Mouse (Mus musculus) heart, embryonic 15.5 days (tissue): ENCODE data around the gene Tanc2. TPM values are rescaled to one million over a fixed set of nuclear protein-coding genes. Genes with fewer than 3 reads are reported as not detected.

Experiments used
- ATAC-seq: fragments of 200-750 bp; cut with Nextera tagmentation; replicated peaks from 2 replicates; pipeline ENCODE4 v1.8.0; 2017; ENCODE audit warnings: low read depth, moderate TSS enrichment; ENCODE audit not compliant: insufficient number of reproducible peaks, insufficient read depth, low FRiP score
- H3K27ac ChIP-seq: fragments of 300-500 bp; sonication (generic); 2 replicates; pipeline ENCODE4 v1.5.1; 2015; ENCODE audit warnings: mild to moderate bottlenecking, inconsistent platforms
- H3K27me3 ChIP-seq: fragments of 300-500 bp; sonication (generic); 2 replicates; pipeline ENCODE4 v1.6.1; 2015; ENCODE audit warnings: inconsistent platforms
- H3K36me3 ChIP-seq: fragments of 300-500 bp; sonication (generic); 2 replicates; pipeline ENCODE4 v1.6.1; 2015; ENCODE audit warnings: mild to moderate bottlenecking, inconsistent platforms
- H3K4me1 ChIP-seq: fragments of 300-500 bp; sonication (generic); replicated peaks from 2 replicates; pipeline ENCODE4 v1.6.1; 2015; ENCODE audit warnings: inconsistent platforms
- H3K4me2 ChIP-seq: fragments of 300-500 bp; sonication (generic); 2 replicates; pipeline ENCODE4 v1.6.1; 2015; ENCODE audit warnings: inconsistent platforms, mild to moderate bottlenecking, moderate library complexity
- H3K4me3 ChIP-seq: fragments of 300-500 bp; sonication (generic); 2 replicates; pipeline ENCODE4 v1.5.1; 2015; ENCODE audit warnings: mild to moderate bottlenecking, inconsistent platforms
- H3K9ac ChIP-seq: fragments of 300-500 bp; sonication (generic); 2 replicates; pipeline ENCODE4 v1.6.1; 2015; ENCODE audit warnings: mild to moderate bottlenecking, inconsistent platforms
- H3K9me3 ChIP-seq: fragments of 300-500 bp; sonication (generic); replicated peaks from 2 replicates; pipeline ENCODE4 v1.6.1; 2016; ENCODE audit warnings: inconsistent platforms
- WGBS: fragments of 180-500 bp; shearing (Covaris S2); methylation state at CpG from one replicate; pipeline ENCODE4 v1.1.7; 2015; ENCODE audit warnings: mixed read lengths; 5-methylcytosine and 5-hydroxymethylcytosine counted together
- polyA plus RNA-seq: library from polyadenylated mRNA; unstranded; fragments of >200 nt; fragmentation: Nextera tagmentation; extraction: Ambion mirVana; gene quantifications from 2 replicates; pipeline ENCODE4 v1.2.1, GENCODE M21; 2015

Tanc2 gene
- polyA plus RNA-seq, result 12.4 and 15.0 TPM in 2 replicates

DNA sequence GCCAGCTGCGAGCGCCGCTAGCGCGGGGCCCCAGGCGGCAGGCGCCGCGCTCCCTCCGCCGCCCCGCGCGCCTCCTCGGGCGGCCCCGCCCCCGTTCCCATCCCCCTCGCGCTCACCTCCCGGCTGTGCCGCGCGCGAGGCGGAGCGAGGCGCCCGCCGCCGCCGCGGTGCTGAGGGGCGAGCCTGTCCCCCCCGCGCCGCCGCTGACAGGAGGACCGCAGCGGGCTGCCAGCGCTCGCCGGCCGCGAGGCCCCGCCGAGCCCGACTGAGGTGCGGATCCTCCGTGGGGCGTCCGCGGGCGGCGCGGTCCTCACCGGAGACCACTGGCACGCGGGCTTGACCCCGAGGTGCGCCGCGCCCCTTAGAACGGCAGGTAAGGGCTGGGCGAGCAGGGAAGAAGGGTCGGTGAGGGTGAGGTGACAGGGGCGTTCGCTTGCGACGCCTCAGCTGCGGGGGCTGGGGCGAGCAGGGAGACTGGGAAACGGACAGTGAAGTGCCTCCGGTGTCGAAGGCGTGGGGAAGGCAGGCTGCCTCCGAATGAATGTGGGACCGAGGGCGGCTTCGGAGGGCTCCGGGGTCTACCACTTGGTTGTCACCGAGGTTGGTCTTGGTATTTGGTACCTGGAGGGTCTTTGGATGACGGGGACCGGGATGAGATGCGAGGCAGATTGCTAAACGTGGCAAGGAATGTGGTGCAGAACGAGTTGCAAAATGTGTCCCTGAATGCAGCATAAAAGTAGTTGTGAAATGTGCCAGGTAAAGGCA is at the start of gene Tanc2:
Tanc2 (plus strand) TSS at position 110 of the 765 bp plus-strand sequence.
- Histone ChIP-seq H3K36me3 (no peaks in the 10 kb centered on the region), H3K4me3 (peak within 1 kb of the TSS; percentile 99), H3K27ac (peak within 1 kb of the TSS; percentile 91), H3K4me1 (peaks cover 13% of the 10 kb centered on the region), H3K27me3 (no peaks in the 10 kb centered on the region), H3K9me3 (0 out of 2 replicates have a peak, but pooled peaks cover 3% of the 10 kb centered on the region), H3K9ac (peak within 1 kb of the TSS; percentile 99), H3K4me2 (peak within 1 kb of the TSS; percentile 80)
- under 1% methylated on average over 82 of the region's 87 CpGs for WGBS
- peak; percentile 86 for ATAC-seq

DNA sequence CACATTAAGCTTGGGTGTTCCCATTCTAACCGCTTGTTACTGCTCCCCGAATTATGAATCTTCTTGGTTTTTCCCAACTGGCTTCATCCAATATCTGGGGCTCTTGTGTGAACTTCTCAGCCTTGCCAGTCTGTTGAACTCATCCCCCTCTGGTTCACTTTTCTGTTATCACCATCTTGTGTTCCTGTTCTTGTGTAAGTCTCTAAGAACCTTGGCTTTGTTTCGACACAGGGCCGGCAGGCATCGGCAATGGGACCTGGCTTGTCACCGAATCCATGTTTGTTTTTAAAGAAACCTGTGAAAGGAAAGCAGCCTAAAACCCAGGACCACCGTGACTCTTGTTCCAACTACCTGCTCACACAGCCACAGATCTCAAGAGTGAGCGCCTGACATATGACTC is 49.0 kb upstream of the Tanc2 start:
- ATAC-seq, result no peak
- 84% methylated on average over 8 of the region's 8 CpGs for WGBS

DNA sequence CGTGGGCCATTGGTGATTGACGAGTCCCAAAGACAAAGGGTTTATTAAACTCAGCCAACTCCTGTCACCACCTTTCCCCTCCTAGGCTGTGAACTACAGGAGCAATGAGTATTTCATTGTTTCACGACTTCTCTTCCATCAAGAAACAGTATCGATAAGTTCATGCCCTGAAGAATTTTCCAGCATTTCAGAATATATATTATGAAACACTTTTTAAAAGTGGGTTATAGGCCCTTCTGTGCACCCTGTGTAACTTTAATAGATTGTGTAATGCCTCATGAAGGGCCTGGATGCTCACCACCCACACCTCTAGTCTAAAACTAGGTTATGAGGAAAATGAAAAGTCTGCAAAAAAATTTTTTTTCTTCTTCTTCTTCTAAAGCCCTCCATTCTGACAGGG is 48.4 kb upstream of the Tanc2 start:
- ATAC-seq, result no peak
- no peaks in the 10 kb centered on the region for H3K36me3 ChIP-seq
- no peak overlapping the region for H3K27ac ChIP-seq
- H3K9me3 ChIP-seq, result no peaks in the 10 kb centered on the region
- H3K4me3 ChIP-seq, result no peak overlapping the region
- no peaks in the 10 kb centered on the region for H3K27me3 ChIP-seq
- H3K9ac ChIP-seq, result no peak overlapping the region
- 59% methylated on average over 4 of the region's 4 CpGs for WGBS
- H3K4me1 ChIP-seq, result peaks cover 3% of the 10 kb centered on the region; the same call in 1 of the 2 replicates
- H3K4me2 ChIP-seq, result no peak overlapping the region

More for the DNA sequence above, 49.0 kb upstream of the Tanc2 start:
- no peak overlapping the region for H3K4me3 ChIP-seq
- H3K36me3 ChIP-seq, result no peaks in the 10 kb centered on the region
- no peaks in the 10 kb centered on the region for H3K27me3 ChIP-seq
- no peaks in the 10 kb centered on the region for H3K9me3 ChIP-seq
- H3K9ac ChIP-seq, result no peak overlapping the region
- H3K27ac ChIP-seq, result no peak overlapping the region
- no peak overlapping the region for H3K4me2 ChIP-seq
- H3K4me1 ChIP-seq, result peaks cover 3% of the 10 kb centered on the region; the same call in 1 of the 2 replicates

DNA sequence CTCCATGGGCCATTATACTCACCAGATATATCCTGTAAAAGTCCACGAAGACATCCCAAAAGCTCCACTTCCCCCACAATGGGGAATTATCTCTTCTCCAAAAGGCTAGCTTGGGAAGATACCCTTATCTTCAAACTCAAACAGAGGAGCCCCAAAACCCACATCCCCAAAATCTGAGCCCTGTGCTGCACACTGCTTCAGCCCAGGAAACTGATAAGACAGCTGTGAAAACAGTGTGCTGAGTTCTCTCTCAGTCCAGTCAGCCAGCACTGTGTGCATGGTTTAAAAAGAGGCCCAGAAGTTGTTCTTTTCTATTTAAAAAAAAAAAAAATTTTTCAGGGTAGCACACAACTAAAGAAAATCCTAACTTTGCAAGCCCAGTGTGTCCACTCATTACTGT is 47.7 kb upstream of the Tanc2 start:
- H3K9ac ChIP-seq, result no peak overlapping the region
- no peak overlapping the region for H3K4me3 ChIP-seq
- no peak overlapping the region for H3K4me2 ChIP-seq
- H3K36me3 ChIP-seq, result no peaks in the 10 kb centered on the region
- H3K27ac ChIP-seq, result no peak overlapping the region
- H3K4me1 ChIP-seq, result peaks cover 3% of the 10 kb centered on the region; the same call in 1 of the 2 replicates
- 32% methylated on average over 1 of the region's 1 CpGs for WGBS
- H3K9me3 ChIP-seq, result no peaks in the 10 kb centered on the region
- 0 out of 2 replicates have a peak, but pooled peaks have one; percentile 35 for ATAC-seq
- H3K27me3 ChIP-seq, result no peaks in the 10 kb centered on the region

DNA sequence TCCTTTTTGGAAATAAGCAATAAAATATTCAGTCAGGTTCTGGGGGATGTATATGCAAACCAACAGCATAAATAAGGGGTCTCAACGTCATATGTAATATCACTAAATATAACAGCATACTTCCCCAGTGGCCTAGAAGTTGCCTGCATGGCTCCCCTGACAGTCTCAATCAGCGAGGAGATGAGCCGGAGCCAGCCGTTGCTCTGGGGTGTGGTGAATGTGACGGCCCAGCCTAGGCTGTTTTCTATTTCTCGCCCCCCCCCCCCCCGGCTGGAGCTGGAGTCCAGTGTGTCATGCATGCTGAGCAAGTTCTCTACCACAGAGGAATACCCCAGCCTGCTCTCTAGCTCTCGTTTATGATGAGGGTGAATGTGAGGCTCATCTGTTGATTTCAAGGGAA is 44.0 kb upstream of the Tanc2 start:
- Histone ChIP-seq H3K4me1 (peaks cover 12% of the 10 kb centered on the region), H3K27me3 (no peaks in the 10 kb centered on the region), H3K36me3 (no peaks in the 10 kb centered on the region), H3K4me3 (no peak overlapping the region), H3K9me3 (no peaks in the 10 kb centered on the region), H3K9ac (no peak overlapping the region), H3K27ac (no peak overlapping the region), H3K4me2 (no peak overlapping the region)
- 27% methylated on average over 8 of the region's 8 CpGs for WGBS
- no peak for ATAC-seq

DNA sequence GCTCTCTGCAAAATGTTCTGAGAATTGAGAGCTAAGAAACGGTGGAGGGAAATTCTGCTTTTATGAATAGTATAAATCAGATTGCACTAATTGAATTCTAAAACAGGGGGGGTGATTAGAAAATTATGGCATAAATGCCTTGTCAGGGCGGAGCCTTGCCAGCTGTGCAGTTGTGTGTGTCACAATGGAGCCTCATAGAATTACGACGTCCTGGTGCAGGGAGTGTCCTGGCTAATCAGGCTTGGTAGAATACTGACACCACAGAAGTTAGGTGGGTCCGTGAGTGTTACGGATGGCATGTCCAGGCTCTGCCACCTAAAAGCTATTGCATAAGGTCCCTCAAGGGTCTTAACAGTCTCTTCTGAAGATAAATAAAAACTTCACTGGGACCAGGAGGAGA is 43.4 kb upstream of the Tanc2 start:
- H3K9me3 ChIP-seq, result no peaks in the 10 kb centered on the region
- no peaks in the 10 kb centered on the region for H3K27me3 ChIP-seq
- H3K36me3 ChIP-seq, result no peaks in the 10 kb centered on the region
- no peak overlapping the region for H3K4me3 ChIP-seq
- no peak overlapping the region for H3K9ac ChIP-seq
- no peak for ATAC-seq
- H3K4me2 ChIP-seq, result no peak overlapping the region
- H3K27ac ChIP-seq, result no peak overlapping the region
- H3K4me1 ChIP-seq, result peaks cover 12% of the 10 kb centered on the region
- WGBS, result 64% methylated on average over 6 of the region's 6 CpGs

DNA sequence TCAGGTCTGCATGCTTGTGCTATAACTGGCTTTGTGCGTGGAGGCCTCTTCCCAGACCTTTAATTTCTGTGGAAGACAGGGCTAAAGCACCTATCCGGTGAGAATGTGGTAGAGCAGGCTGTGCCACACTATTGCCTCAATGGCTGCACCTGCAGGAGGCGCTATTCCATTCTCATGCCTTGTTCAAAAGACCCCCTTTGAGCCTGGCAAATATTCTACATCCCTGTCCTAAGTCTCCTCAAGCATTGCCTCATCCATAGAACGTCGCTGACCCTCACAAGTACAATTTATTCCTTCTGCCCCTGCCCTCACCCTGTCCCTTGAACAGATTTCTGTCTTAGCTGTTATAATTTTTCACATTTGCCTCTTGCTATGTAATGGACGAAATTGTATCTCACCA is 41.4 kb upstream of the Tanc2 start:
- Histone ChIP-seq H3K4me3 (no peak overlapping the region), H3K27me3 (no peaks in the 10 kb centered on the region), H3K4me2 (no peak overlapping the region), H3K27ac (no peak overlapping the region), H3K4me1 (peaks cover 12% of the 10 kb centered on the region), H3K36me3 (no peaks in the 10 kb centered on the region), H3K9ac (no peak overlapping the region), H3K9me3 (no peaks in the 10 kb centered on the region)
- no peak for ATAC-seq
- WGBS, result 82% methylated on average over 6 of the region's 6 CpGs

DNA sequence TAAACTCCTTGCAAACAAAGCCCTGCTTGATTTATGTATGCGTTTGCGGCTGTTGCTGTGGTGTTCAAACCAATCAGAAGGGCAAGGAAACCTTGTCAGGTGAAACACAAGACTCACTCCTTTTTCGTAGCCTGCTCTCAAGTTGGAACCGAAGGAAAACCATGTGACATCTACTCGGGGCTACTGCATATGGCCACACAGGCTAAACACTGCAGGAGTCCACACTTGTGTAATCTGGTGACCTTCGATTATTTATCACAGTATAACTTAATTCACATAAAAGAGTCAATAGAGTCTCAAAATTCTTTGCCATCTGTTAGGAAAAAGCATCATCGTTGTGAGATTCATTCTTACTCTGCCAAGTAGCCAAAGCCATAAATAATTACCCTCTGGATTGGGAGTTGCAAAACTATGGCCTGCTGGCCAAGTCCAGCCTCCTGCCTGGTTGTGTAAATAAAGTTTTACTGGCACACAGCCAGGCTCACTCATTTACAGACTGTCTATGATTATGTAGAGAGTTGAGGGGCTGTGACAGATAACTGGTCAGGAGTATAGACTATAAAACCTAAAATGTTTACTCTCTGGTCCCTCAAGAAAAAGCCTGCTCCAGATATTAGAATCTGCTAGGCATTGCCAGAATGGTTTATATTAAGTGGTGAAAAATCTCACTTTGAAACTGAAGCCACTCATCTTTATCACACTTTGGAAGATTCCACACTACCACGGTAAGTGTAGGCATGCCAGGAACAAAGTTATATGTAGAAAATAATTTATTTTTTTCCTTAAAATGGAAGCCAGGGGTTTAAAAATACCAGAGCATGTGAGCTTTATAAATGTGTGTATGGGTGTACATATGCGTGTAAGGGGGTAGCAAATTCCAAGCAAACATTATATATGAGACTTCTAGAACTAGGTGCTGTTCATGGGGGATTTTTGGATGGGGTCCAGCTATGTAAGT is 40.3 kb upstream of the Tanc2 start:
- WGBS, result 65% methylated on average over 9 of the region's 9 CpGs
- Histone ChIP-seq H3K9ac (no peak overlapping the region), H3K4me2 (no peak overlapping the region), H3K27ac (no peak overlapping the region), H3K9me3 (no peaks in the 10 kb centered on the region), H3K4me1 (peaks cover 12% of the 10 kb centered on the region), H3K27me3 (no peaks in the 10 kb centered on the region), H3K36me3 (no peaks in the 10 kb centered on the region), H3K4me3 (no peak overlapping the region)
- ATAC-seq, result no peak

DNA sequence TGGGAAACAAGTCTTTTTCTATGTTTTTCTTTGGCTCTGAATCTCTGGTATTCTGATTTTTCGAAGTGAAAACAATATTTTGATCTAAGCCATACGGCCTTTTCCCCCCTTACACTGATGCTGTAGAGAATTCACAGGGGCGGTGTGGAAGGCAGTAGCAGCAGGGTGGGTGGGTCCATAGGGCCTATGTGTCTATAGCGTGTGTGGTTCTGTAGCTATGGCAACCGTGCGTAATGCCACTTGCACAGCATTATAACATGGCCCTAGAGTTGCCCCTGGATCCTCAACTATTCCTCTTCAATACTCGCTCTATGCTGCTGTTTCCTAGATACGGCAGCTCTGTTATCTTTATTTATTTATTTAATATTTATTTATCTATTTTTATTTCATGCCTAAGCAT is 32.5 kb upstream of the Tanc2 start:
- H3K4me1 ChIP-seq, result 0 out of 2 replicates have a peak, but pooled peaks cover 2% of the 10 kb centered on the region
- no peak overlapping the region for H3K9ac ChIP-seq
- no peak overlapping the region for H3K4me3 ChIP-seq
- WGBS, result 81% methylated on average over 8 of the region's 8 CpGs
- no peak overlapping the region for H3K27ac ChIP-seq
- H3K27me3 ChIP-seq, result no peaks in the 10 kb centered on the region
- H3K36me3 ChIP-seq, result no peaks in the 10 kb centered on the region
- ATAC-seq, result no peak
- no peaks in the 10 kb centered on the region for H3K9me3 ChIP-seq
- no peak overlapping the region for H3K4me2 ChIP-seq

DNA sequence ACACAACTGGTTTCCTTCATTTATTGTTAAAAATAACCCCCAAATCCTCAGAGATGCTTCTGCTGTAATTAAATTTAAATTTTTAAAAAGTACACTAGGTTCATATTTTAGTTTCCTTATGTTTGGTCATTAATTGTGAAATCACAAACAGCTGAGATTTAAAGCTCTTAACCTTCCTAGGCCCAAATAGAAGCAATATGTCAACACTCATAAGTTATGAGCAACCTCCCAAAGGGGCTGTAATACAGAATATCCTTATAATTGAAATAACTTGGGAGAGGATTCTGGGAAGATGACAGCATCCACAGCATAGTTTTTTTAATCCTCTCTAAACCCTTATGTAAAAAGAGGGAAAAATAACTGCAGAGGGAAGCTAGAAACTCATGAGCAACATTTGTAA is 31.7 kb upstream of the Tanc2 start:
- Histone ChIP-seq H3K4me2 (no peak overlapping the region), H3K9ac (no peak overlapping the region), H3K27ac (no peak overlapping the region), H3K36me3 (no peaks in the 10 kb centered on the region), H3K27me3 (no peaks in the 10 kb centered on the region), H3K9me3 (no peaks in the 10 kb centered on the region), H3K4me3 (no peak overlapping the region), H3K4me1 (0 out of 2 replicates have a peak, but pooled peaks cover 2% of the 10 kb centered on the region)
- ATAC-seq, result no peak

DNA sequence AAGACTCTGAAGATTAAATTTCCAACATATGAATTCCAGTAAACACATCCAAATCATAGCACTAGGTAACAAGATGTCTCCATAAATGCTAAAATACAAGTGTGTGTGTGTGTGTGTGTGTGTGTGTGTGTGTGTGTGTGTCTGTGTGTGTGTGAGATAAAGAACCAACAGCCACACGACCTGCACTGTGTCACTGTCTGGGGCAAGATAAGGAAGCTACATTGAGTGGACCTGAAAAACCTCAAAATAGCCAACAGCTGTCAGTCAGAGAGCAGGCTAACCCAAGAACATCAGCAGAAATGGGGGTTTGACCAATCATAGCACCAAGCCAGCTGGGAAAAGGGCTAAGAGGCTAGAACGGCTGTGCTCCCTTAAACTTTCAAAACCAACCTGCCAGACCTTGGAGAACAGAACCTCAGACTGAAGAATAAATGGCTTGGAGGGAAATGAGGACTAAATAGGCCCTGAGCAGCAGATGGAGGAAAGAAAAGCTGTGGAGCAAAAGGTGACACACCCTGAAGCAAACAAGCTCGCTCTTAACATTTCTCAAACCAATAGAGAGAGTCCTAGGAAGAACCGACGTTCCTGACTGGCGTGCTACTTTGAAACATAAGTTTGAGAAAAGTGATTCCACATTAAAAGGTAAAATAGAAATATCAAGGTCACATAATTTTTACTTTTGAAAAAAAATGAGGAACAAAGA is 30.8 kb upstream of the Tanc2 start:
- no peak overlapping the region for H3K4me2 ChIP-seq
- H3K4me1 ChIP-seq, result 0 out of 2 replicates have a peak, but pooled peaks cover 2% of the 10 kb centered on the region
- no peak for ATAC-seq
- no peaks in the 10 kb centered on the region for H3K9me3 ChIP-seq
- 56% methylated on average over 6 of the region's 6 CpGs for WGBS
- H3K27me3 ChIP-seq, result no peaks in the 10 kb centered on the region
- H3K27ac ChIP-seq, result no peak overlapping the region
- H3K4me3 ChIP-seq, result no peak overlapping the region
- H3K36me3 ChIP-seq, result no peaks in the 10 kb centered on the region
- no peak overlapping the region for H3K9ac ChIP-seq
